Mouse (Mus musculus) naive thymus-derived CD4-positive, alpha-beta T cell, adult 2 months (primary cell): ENCODE measurements around the gene Cog7.

Source experiments
- DNase-seq: peaks from one replicate; pipeline ENCODE4 v3.0.0-alpha.2; 2011; ENCODE audit warnings: low read depth

The Cog7 gene

DNA sequence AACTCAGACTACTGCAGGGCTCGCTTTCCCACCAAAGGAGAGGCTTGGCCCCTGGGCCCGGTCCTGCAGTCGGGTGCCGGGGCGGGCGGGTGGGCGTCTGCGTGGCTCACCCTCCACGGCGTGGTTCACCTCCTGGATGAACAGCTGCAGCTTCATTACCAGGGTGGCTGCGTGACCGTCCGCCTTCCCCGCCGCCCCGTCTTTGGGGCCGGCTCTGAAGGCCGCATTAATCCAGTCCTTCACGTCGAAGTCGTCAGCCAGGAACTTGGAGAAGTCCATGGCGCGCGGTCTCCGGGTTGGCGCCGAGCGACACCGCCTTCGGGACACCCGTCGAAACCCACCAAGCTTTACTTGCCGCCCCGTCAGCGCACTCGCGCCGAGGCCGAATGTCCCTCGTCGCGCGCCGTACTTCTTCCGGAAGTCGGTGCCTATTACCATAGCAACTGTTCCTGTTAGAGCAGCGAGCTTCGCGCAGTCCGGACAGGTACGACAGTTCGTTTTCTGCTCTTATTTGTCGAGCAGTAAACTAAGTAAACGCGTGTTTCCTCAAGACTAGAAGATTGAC is at the start of gene Cog7:
Gene Cog7, minus strand, starts transcription at position 405 of the 565 bp plus-strand sequence.
- DNase-seq: peak; percentile 97

DNA sequence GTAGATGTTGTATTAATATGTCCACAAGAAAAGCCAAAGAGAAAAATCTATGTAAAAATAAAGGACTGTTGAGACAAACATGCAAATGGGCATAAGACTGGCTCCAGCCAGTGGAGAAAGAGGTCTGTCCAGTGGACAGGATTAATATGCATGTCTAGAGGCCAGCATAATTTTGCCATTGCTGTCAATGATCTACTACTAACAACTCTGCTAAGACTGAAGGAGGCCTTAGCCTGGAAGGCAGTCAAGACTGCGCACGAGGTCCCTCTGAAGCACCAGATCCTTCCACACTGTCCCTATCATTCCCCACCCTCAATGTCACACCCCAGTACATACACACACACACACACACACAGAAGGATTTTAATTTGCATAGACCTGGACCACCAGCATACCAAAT is 40.6 kb upstream of the Cog7 start:
- no peak for DNase-seq

DNA sequence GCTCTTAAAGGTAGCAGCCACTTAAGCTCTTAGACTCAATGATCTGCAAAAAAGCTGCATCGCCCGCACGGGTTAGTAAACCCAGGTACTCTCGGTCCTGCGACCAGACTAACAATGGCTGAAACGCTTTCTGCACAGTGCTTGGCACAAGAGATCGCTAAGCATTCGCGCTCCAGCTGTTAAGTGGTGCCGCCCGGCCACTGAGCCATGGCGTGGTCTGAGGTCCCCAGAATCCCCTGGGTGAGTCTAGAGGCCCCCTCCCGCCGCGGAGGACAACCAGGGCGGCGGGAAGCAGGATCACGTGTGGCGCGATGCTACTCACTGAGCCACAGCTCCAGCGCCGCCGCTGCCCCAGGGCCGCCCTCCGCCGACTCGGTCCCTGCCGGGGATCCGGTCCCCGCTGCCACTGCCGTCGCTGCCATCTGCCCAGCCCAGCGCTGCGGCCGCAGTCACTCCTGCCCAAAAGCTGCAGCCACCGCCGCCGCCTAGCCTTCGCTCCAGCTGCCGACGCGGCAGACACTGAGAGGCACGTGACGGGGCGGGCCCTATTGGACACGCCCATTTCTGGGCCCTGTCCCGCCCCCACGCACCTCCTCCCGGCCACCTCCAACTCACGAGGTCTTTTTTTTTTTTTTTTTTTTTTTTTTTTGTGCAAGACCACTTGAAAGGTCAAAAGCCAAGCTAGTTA is 39.3 kb upstream of the Cog7 start, which contains the start of gene Gga2:
Gene Gga2, minus strand, starts transcription at position 556 of the 688 bp plus-strand sequence.
- peak; percentile 85 for DNase-seq

DNA sequence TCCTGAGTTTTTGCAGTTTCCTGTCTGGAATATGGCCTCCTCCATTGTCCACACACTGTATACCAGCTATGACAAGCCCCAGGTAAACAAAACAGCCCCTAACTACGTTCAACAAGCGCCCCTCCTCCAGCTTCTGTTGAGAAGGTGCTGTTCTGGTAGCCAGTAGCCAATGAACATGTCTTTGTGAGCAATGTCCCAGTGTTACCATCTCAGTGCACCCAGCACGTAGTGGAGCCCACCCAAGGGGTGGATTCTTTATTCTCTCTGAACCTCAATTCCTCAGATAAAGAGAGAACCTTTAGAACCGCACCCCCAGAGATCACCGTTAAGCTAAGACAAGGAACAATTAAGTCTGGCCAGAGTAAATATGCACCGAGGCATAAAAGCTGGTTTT is 38.8 kb upstream of the Cog7 start:
- DNase-seq: no peak

DNA sequence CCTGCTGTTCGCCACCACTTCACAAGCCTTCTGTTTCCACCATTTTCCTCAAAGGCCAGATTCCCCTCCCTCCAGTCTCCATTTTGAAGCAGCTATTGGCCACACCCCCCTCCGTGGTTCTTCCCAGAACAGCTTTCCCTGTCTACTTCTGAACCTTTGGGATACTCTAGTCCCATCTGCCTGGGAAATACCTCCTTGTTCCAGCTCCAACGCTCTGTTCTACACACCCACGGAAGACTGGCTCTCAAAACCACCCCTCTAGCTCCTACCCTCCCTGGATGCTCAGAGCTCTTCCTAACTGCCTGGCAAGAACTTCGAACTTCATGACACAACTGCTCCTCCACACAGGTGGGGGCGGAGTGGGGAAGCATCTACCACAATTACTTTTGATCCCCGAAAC is 37.5 kb upstream of the Cog7 start:
- DNase-seq: no peak

DNA sequence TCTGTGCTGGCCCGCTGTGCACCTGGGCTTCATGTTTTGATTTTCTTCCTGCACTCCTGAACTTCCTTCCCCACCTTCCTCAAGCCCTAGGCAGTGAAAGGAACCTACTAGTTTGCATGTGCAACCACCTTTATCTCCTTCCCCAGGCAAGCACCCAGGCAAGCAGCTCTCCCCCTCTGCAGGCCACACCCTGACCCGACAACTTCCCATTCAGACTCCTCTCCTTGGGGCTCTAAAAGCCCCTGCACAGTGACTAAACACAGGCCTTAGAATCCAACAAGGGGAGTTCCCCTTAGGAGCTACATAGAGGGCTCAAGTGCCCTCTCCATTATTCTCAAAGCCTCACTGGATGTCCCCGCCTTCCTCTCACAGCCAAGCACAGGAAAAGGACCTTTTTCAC is 36.7 kb upstream of the Cog7 start:
- DNase-seq: no peak

DNA sequence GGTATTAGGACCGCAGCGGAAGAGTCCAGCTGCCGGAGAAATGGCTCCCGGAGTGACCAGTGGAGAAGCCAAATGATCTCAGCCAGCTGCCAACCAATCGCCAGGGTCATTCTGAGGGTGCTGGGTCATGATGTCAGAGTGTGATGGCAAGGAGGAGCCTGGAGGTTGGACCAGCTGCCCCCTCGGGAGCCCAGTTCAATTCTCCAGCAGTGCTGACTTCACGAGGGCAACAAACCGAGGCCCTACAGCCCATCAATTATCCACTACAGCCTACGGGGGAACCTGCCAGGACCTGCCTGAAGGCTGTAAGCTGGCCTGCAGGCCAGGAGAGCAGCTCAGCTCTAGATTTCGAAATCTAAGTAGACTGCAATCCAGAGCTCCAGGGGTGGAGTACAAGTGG is 34.2 kb upstream of the Cog7 start:
- DNase-seq: no peak

DNA sequence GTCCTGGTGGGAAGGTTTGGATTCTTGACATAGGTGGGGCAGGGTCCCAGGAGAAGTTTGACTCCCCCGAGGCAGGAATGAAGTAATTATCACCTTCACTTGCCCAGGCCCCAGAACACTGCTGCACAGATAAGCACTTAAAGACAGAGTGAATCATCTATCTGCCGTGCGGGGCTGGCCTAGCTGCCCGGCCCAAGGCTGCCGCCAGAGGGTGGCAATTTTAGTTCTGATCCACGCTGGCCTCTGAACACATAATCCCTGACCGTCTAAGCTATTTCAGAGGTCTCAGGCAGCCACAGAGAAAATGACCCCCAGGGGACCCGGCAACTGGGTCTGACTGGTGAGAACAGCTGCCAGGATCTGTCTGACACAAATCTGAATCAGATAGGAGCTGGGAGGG is 33.6 kb upstream of the Cog7 start:
- DNase-seq: no peak

DNA sequence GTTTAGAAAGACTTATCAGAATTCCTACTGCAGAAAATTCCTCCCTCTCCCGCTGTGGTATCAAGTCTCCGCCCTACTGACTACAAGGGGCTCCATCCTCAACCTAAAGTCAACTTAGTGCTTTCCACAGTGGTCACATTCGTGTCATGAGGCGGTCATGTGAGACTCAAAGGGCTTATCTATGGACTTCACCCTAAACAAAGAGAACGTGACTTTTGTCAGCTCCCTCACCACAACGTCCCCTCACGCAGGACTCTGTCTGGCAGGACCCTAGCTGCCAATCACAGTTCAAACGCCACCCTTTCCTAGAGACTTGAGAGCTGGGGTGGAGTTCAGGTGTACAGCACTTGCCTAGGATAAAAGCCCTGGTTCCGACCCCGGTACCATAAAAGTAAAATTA is 31.4 kb upstream of the Cog7 start:
- no peak for DNase-seq

DNA sequence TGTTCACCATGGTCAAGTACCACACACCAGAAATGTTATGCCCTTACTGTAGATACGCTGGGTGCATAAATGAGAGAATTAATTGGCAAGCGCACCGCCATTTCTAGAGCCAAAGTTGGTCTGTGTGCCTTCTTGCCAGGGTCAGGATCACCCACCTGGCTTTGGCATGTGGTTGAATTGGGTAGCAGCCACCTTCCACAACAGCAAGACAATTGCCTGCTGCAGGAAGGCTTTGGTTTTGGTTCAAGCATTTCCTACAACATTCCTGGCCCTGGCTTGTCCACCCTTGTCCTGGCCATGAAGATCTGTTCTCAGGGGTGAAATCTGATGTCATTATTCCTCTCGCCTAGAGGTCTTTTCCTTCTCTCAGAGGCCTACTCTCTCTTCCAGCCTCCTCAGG is 30.9 kb upstream of the Cog7 start:
- no peak for DNase-seq

DNA sequence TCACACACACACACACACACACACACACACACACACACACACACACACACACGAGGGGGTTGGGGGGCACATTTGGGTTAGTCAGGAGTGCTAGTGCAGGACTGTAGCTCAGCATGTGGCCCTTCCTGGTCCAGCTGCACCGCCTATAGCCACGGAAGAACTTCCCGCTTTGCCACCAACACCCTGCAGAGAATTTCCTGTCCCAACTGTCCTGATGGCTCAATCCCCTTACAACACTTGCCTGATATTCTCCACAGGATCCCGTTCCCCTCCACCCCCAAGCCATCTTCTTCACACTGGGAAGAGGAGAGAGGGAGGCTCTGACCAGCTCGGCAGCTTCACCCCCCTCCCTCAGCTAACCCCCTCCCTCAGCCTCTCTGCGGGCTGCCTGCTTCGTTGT is 18.9 kb upstream of the Cog7 start:
- DNase-seq: no peak

DNA sequence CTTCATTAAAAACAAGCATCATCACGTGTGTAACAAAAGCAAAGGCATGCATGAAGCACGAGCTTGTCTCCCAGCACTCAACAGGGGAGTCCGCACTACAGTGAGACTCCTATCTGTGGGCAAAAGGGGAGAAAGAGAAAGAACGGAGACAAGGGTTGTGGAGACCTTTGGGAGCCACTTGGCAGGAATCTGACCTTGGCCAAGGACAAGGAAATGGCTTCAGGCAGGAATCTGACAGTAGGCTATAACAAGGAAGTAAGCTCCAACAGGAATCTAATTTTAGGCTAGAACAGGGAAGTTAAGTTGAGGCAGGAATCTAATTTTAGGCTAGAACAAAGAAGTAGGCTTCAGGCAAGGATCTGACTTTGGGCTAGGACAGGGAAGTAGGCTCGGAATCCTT is 14.4 kb upstream of the Cog7 start:
- DNase-seq: no peak

DNA sequence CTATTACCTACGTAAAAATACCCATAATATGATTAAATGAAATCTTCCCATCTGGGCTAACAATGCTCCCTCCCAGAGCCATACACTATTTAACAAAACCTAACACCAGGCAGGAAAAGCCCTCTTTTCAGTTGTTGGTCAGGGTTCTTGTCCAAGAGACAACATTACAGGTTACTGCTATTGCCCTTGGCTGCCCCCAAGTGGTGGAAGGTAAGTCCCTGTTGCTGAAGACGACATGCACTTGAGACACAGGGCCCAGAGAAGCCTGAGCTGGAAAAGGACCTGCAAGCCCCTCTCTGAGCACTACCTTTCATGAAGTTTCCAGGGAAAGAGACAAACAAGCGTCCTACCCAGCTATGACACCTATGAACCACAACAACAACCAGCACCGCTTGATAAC is 6.5 kb downstream of the Cog7 start:
- peak; percentile 54 for DNase-seq

DNA sequence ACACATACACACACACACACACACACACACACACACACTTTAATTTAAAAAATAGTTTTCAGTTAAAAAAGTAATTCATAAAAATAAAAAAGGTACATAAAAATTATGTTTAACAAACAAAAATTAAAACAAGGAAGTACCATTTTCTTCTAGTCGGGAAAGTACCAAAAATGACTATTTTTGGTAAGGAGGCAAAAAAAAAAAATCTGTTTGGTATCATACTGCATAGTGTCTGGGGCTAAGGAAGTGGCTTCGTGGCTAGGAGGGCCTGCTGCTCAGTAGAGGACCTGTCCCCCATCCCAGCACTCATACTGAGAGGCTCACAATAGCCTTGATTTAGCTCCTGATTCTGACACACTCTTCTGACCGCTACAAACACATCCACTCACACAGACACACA is 9.8 kb downstream of the Cog7 start:
- no peak for DNase-seq

DNA sequence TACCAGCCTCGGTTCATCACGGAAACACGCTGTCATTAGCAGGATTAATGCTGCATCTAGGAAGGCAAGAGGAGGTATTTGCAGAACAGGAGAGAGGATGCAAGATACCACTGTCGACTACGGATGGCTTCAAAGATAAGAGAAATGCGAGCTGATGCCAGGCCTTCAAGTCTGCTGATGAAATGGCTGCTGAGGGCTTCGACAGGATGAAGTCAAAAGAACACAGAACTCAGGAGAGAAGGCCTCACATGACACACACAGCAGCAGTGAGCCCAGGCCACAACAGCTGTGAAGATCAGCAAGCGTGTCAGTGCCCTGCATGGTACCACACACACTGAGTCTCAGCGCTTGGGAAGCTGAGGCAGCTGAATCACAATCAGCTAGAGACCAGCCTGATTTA is 11.3 kb downstream of the Cog7 start:
- DNase-seq: no peak

DNA sequence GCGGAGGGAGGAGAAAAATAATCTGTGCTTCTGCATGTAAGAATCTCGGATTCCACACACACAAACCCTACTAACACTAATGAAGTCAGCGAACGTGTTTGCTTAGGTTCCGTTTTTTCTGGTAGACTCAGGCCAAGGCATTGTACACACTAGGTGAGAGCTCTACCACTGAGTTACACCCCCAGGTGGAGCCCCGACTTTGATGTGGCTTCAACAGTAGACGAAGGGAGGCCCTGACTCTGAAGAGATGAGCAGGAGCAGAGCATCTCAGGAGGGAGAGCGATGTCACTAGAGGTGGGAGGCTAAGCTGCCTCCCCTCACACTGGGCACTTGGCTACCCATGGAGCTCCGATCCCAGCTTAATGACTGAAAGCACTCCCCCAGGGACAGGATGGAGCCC is 12.7 kb downstream of the Cog7 start:
- DNase-seq: peak; percentile 13

DNA sequence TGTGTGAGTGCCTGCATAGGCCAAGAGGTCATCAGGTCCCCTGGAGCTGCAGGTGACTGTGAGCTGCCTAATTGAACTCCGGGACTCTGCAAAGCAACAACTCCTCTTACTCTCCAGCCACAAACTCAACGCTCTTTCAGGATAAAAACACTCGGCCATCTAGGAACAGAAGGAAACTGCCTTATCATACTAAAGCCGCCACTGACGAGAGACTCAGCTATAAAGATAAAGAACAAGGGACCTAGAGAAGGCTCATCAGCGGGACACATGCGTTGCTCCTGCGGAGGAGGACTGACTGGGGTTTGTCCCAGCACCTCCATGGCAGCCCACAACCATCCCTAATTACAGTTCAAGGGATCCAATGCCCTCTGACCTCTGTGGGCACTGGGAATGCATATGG is 13.3 kb downstream of the Cog7 start:
- DNase-seq: no peak

DNA sequence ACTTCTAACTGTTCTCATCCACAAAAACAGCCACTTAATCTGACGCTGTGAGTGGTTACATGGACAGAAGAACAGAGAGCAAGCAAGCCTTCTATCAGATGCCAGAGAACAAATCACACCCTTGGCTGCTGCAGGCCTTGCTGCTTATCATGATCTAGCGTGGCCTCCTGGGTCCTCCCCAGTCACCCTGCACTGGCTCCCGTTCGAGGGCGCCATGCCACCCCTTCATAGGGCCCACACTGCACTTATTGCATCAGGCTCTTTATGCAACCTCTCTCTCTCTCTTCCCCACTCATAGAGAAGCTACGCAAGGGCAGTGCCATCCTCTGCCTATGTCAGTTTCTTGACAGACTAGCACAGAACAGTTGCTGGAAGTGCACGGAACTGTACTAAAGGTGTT is 15.3 kb downstream of the Cog7 start:
- DNase-seq: no peak

DNA sequence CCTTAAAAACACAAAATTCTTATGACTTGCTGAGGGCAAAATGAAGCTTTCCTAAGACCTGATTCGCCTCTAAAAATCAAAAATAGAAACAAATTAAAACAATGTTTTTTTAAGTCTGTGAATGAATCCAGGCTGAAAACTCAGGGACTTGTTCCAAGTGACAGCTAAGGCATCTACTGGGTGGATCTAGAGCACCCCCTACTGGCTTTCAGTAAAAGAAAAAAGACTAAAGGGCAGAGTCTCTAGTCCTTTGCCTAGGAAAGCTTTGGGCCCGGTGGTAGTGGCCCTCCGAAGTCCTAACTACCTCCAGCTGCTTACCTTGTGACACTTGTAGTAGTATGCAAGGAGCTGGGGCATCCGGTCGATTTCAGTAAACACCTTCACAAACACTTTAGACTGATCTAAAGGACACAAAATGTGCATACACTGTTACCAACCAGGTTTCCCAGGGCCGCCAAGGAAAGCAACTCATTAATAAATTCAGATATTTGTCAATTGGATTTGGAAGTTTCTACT is 17.6 kb downstream of the Cog7 start:
- DNase-seq: peak; percentile 63

DNA sequence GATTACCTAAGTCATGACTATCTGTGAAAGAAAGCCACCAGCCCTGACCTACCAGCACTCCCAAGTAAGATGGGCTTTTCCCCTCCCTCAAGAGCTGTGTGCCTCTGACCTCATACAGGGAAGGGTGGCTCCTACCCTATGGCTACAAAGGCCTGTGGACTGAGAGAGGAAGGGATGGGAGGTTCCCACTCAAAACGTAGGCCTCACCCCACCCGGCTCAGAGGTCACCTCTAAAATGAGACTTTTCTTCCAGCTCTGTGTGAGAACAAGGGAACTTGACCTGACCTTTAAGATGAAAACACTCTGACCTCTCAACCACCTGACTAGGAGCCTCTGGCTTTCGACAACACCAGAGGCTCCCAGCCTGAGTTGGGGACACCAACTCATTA is 18.9 kb downstream of the Cog7 start:
- no peak for DNase-seq

DNA sequence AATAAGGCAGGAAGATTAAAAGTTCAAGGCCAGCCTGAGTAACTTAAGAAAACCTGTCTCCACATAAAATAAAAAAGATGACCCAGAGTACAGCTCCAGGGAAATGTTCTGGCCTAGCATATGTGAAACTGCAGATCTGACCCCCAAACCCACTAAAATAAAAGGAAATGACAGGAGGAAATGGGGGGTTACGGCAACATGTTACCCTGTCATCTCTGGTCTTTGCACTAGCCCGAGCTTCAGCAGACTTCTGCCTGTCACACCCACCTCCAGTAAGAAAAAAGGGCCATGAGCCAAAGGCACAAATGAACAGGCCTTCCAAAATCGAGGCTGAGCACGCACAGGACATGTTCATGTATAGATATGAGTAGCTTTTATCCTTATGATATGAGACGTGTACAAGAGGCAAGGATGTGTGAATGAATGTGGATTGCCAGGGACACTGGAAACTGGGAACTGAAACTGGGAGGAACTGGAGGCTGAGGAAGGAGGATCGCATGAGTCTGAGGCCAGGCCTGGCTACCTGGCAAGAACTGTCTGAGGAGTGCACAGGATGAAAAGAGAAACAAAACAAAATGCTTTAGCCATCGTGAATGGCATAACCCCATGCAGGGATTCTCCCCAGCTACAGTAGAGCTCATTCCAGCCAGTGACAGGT is 19.5 kb downstream of the Cog7 start:
- DNase-seq: no peak

DNA sequence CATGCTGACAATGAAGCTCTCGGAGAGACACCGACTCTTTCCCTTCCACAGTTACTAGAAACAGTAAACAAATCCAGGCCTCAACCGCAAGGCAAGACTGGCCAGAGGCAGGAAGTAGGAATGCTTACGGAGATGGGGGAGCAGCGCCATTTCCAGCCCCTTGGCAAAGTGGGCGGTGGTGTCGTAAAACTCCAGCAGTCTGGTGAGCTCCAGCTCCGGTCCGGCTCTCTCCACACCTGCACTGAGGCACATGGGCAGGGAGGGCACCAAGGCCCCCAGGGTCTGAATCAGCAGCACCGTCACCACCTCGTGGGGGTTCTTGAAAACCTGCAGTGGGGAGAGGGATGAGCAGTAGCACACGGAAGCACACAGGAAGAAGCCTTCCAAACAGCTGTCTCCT is 25.7 kb downstream of the Cog7 start:
- DNase-seq: no peak

DNA sequence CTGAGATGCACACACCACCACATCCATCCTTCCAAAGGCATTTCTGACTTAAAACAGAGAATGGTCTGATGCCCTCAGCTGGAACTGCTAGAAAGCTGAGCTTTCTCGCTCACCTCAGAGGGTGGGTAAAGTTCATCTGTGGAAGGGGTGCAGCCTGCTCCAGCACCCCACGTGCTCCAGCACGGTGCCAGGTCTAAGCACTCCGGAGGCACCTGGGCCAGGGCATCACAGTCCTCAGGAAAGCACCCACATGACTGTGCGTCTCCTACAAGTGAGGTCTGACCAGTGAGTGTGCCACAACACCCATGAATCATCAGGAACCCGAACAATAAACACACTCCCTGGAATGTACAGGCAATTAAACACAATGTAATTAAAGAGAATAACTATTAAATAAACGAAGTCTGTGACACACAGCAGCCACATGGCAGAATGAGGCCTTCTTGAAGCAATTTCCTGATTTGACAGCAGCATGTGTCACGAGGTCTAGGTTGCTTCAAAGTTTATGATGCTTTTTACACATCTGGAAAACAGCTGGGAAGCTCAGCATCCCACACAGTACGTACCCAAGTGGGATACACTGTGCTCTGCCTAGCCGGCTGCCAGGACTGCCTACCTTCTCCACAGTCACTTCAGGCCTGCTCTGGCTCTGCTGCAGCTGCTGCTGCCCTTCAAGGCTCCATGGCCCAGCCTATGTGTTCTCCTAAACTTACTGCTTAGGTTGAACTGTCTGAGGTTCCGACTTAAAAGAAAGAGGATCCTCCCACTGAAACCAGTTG is 26.4 kb downstream of the Cog7 start:
- DNase-seq: no peak
